Mouse (Mus musculus) splenic B cell, adult 2 months (primary cell): ENCODE measurements around the gene Gpr87.

Source experiments
- DNase-seq: peaks from one replicate; pipeline ENCODE4 v3.0.0-alpha.2; 2011; ENCODE audit warnings: low read depth, low spot score
- H3K27me3 ChIP-seq: 2 replicates; pipeline ENCODE4 v1.6.1; 2012; ENCODE audit warnings: mild to moderate bottlenecking, low read length, moderate library complexity, mixed read lengths; ENCODE audit not compliant: control insufficient read depth, poor library complexity, insufficient read depth, severe bottlenecking
- H3K36me3 ChIP-seq: 2 replicates; pipeline ENCODE4 v1.6.1; 2012; ENCODE audit warnings: mild to moderate bottlenecking, low read length, moderate library complexity, mixed read lengths; ENCODE audit not compliant: control insufficient read depth, poor library complexity, insufficient read depth, severe bottlenecking

Gene Gpr87

GRCm38 (mm10) chr3:59138946-59139468, 55.9 kb downstream of the Gpr87 start:
- H3K36me3 ChIP-seq, result no peaks in the 10 kb centered on the region
- no peak for DNase-seq
- no peaks in the 10 kb centered on the region for H3K27me3 ChIP-seq

GRCm38 (mm10) chr3:59135911-59136653, 58.8 kb downstream of the Gpr87 start:
- Histone ChIP-seq H3K27me3 (no peaks in the 10 kb centered on the region), H3K36me3 (no peaks in the 10 kb centered on the region)
- no peak for DNase-seq

- no peak for DNase-seq
- Histone ChIP-seq H3K27me3 (no peaks in the 10 kb centered on the region), H3K36me3 (no peaks in the 10 kb centered on the region)
Measured at GRCm38 (mm10) chr3:59133189-59133588, 61.7 kb downstream of the Gpr87 start.

- no peaks in the 10 kb centered on the region for H3K36me3 ChIP-seq
- DNase-seq, result peak; percentile 68
- H3K27me3 ChIP-seq, result no peaks in the 10 kb centered on the region
Measured at GRCm38 (mm10) chr3:59131966-59132365, 62.9 kb downstream of the Gpr87 start.

- no peak for DNase-seq
- Histone ChIP-seq H3K27me3 (no peaks in the 10 kb centered on the region), H3K36me3 (no peaks in the 10 kb centered on the region)
Measured at GRCm38 (mm10) chr3:59131081-59131480, 63.8 kb downstream of the Gpr87 start.

- Histone ChIP-seq H3K36me3 (no peaks in the 10 kb centered on the region), H3K27me3 (no peaks in the 10 kb centered on the region)
- DNase-seq, result peak; percentile 32
Measured at GRCm38 (mm10) chr3:59130431-59130830, 64.5 kb downstream of the Gpr87 start.

GRCm38 (mm10) chr3:59129547-59129946, 65.4 kb downstream of the Gpr87 start:
- H3K27me3 ChIP-seq, result no peaks in the 10 kb centered on the region
- no peak for DNase-seq
- no peaks in the 10 kb centered on the region for H3K36me3 ChIP-seq
